Mouse (Mus musculus) forebrain, embryonic 12.5 days (tissue): ENCODE data around the gene Dync1h1. TPM values are rescaled to one million over a fixed set of nuclear protein-coding genes. Genes with fewer than 3 reads are reported as not detected.
A peak's percentile ranks its signal among the peaks of the same experiment; 100 is the strongest.
"Not testable (repeated sequence)": the region's sequence is repeated elsewhere in the genome, so short reads cannot be mapped to it uniquely, and the experiment has no call there.

ENCODE experiments used
- ATAC-seq: fragments of 200-750 bp; cut with Nextera tagmentation; 2 replicates; pipeline ENCODE4 v1.8.0; 2017; ENCODE audit warnings: moderate TSS enrichment; ENCODE audit not compliant: low FRiP score
- H3K27ac ChIP-seq: fragments of 300-500 bp; sonication (generic); 2 replicates; pipeline ENCODE4 v1.5.1; 2016; ENCODE audit warnings: mild to moderate bottlenecking
- H3K27me3 ChIP-seq: fragments of 300-500 bp; sonication (generic); 2 replicates; pipeline ENCODE4 v1.6.1; 2016; ENCODE audit warnings: mild to moderate bottlenecking
- H3K36me3 ChIP-seq: fragments of 300-500 bp; sonication (generic); replicated peaks from 2 replicates; pipeline ENCODE4 v1.6.1; 2016; ENCODE audit warnings: mild to moderate bottlenecking
- H3K4me1 ChIP-seq: fragments of 300-500 bp; sonication (generic); 2 replicates; pipeline ENCODE4 v1.6.1; 2016
- H3K4me2 ChIP-seq: fragments of 300-500 bp; sonication (generic); 2 replicates; pipeline ENCODE4 v1.6.1; 2016; ENCODE audit warnings: mild to moderate bottlenecking, moderate library complexity
- H3K4me3 ChIP-seq: fragments of 300-500 bp; sonication (generic); replicated peaks from 2 replicates; pipeline ENCODE4 v1.5.1; 2016; ENCODE audit warnings: mild to moderate bottlenecking
- H3K9ac ChIP-seq: fragments of 300-500 bp; sonication (generic); 2 replicates; pipeline ENCODE4 v1.6.1; 2016; ENCODE audit warnings: mild to moderate bottlenecking
- H3K9me3 ChIP-seq: fragments of 300-500 bp; sonication (generic); 2 replicates; pipeline ENCODE4 v1.6.1; 2016
- WGBS: fragments of 180-500 bp; shearing (Covaris S2); methylation state at CpG from one replicate; pipeline ENCODE4 v1.1.7; 2016; 5-methylcytosine and 5-hydroxymethylcytosine counted together
- polyA plus RNA-seq: library from polyadenylated mRNA; unstranded; fragments of >200 nt; fragmentation: Nextera tagmentation; extraction: Ambion mirVana; gene quantifications from 2 replicates; pipeline ENCODE4 v1.2.1, GENCODE M21; 2016

Gene Dync1h1
- polyA plus RNA-seq, 1 experiment from 2014 or later: 98.8 TPM

DNA sequence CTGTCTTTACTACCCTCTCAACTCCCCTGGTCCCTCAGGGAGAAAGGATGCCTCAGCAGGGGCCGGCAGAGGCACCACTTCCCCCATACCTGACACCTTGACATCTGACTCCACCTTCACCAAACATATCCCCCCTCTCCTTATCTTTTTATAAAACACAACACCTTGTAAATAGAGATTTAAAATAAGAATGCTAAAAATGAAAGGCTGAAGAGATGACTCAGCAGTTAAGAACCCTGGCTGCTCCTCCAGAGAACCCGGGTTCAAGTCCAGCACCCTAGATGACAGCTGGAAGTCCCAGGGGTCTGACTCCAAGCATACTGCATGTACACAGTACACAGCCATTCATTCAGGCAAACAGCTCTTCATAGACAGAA lies 97.9 kb downstream of the Dync1h1 start:
- H3K4me1 ChIP-seq: peaks cover 13% of the 10 kb centered on the region
- H3K4me2 ChIP-seq: no peak overlapping the region
- peaks cover 7% of the 10 kb centered on the region for H3K36me3 ChIP-seq
- no peaks in the 10 kb centered on the region for H3K9me3 ChIP-seq
- no peak overlapping the region for H3K4me3 ChIP-seq
- no peak overlapping the region for H3K27ac ChIP-seq
- H3K9ac ChIP-seq: no peak overlapping the region
- no peak for ATAC-seq
- H3K27me3 ChIP-seq: 0 out of 2 replicates have a peak, but pooled peaks cover 14% of the 10 kb centered on the region
- WGBS: 61% methylated on average over 2 of the region's 2 CpGs

DNA sequence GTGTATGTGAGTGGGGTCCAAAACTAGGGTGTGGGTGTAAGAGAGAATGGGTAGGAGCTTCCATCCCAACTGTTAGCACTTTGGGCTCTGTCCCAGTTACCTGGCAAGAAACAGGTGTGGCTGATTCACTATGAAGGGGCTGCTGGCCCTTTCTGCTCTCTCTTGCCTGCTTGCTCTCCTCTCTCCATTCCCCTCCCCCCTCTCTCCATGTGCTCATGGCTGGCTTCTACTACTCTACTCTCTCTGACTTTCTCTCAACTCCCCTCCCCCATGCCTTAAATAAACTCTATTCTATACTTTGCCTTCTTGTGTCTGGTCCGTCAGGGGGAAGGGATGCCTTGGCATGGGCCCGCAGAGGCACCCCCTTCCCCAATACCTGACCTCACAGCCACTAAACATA lies 99.5 kb downstream of the Dync1h1 start:
- H3K9ac ChIP-seq: 0 out of 2 replicates have a peak overlapping the region, but pooled peaks have one; percentile 12
- WGBS: 64% methylated on average over 2 of the region's 2 CpGs
- no peak overlapping the region for H3K4me2 ChIP-seq
- H3K27me3 ChIP-seq: 0 out of 2 replicates have a peak, but pooled peaks cover 22% of the 10 kb centered on the region
- H3K36me3 ChIP-seq: no peaks in the 10 kb centered on the region
- H3K4me3 ChIP-seq: no peak overlapping the region
- ATAC-seq: no peak
- H3K4me1 ChIP-seq: peaks cover 6% of the 10 kb centered on the region
- H3K27ac ChIP-seq: no peak overlapping the region
- no peaks in the 10 kb centered on the region for H3K9me3 ChIP-seq

DNA sequence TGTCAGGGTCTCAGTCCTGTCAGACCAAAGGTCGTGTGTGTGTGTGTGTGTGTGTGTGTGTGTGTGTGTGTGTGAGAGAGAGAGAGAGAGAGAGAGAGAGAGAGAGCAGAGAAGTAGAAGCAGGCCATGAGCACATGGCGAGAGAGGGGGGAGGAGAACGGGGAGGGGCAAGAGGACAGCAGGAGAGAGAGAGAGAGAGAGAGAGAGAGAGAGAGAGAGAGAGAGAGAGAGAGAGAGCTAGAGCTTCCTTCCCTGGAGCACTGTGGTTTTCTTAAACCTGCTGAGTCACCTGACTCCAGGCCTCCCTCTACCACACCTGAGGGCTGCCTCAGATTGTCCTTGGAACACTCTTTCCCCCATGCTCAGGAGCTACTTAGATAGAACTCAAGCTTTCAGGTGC lies 100.1 kb downstream of the Dync1h1 start:
- peaks cover 12% of the 10 kb centered on the region for H3K4me1 ChIP-seq
- H3K27me3 ChIP-seq: 0 out of 2 replicates have a peak, but pooled peaks cover 22% of the 10 kb centered on the region
- H3K4me2 ChIP-seq, H3K9me3 ChIP-seq, ATAC-seq, H3K4me3 ChIP-seq, H3K36me3 ChIP-seq, H3K27ac ChIP-seq: not testable (repeated sequence)
- H3K9ac ChIP-seq: 0 out of 2 replicates have a peak overlapping the region, but pooled peaks have one; percentile 12
- 13% methylated on average over 1 of the region's 3 CpGs for WGBS

DNA sequence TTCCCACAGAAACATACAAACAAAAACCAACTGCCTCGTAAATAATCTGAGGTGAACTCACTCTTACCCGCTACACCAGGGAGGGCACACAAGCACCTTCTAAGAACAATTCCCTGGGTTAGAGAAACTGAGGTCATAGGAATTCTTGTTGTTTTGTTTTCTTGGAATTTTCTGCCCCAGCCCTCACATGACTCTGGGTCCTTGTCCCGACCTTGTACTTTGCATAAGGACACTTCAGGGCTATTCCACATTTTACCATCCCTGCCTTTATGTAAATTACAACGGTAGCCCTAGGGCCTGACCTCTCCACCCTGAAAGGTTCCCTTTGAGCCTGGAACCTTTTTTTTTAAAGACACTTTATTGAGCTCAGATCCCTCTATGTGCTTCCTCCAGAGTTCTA lies 101.3 kb downstream of the Dync1h1 start, which contains the start of gene Hsp90aa1:
Hsp90aa1 (minus strand) TSS at position 173 of the 400 bp plus-strand sequence.
- Histone ChIP-seq H3K4me3 (no peak within 1 kb of the TSS), H3K27me3 (0 out of 2 replicates have a peak, but pooled peaks cover 22% of the 10 kb centered on the region), H3K36me3 (no peaks in the 10 kb centered on the region), H3K9me3 (no peaks in the 10 kb centered on the region), H3K9ac (no peak within 1 kb of the TSS), H3K27ac (no peak within 1 kb of the TSS), H3K4me1 (peaks cover 14% of the 10 kb centered on the region), H3K4me2 (no peak within 1 kb of the TSS)
- 48% methylated on average over 4 of the region's 4 CpGs for WGBS
- ATAC-seq: no peak

DNA sequence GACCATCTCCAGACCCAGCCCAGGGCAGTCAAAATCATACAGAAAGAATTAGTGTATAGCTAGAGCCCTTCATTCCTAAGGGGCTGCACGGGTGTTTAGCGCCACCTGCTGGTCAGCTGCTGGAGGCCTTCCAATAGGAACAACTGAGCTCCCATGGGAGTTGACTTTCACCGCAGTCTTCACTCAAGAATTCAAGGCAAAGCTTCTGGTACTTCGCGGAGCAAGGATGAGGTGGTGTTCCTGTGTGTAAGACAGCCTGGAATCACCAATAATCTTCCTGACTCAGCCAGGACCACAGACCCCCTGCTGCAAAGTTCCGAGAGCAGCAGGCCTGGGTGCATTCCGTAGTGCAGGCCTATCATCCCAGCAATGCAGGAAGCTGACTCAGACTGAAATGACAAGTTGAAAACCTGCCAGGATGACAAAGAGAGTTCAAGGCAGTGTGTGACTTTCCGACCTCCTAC lies 101.8 kb downstream of the Dync1h1 start:
- peak; percentile 52; the same call in 1 of the 2 replicates for ATAC-seq
- Histone ChIP-seq H3K4me3 (no peak overlapping the region), H3K9me3 (no peaks in the 10 kb centered on the region), H3K36me3 (no peaks in the 10 kb centered on the region), H3K27me3 (0 out of 2 replicates have a peak, but pooled peaks cover 17% of the 10 kb centered on the region), H3K27ac (no peak overlapping the region), H3K4me1 (peaks cover 14% of the 10 kb centered on the region), H3K9ac (no peak overlapping the region), H3K4me2 (no peak overlapping the region)
- 31% methylated on average over 8 of the region's 8 CpGs for WGBS

DNA sequence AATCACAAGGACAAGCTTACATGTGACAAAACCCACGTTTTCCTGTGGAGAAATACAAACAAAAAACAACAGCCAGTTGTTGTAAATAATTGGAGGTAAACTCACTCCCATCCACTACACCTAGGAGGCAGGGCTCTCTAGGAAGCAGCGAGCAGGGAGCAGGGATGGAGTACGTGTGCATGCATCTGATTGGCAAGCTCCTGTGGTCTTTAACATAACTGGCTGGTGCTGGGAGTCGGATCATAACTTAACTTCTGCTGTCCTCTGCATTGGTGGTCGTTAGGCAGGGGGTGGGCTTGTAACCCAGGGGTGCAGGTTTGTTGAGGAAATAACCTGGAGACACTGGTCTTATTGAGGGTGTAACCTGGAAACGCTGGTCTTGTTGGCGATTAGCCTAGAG lies 102.4 kb downstream of the Dync1h1 start:
- ATAC-seq: no peak
- no peak overlapping the region for H3K9ac ChIP-seq
- no peaks in the 10 kb centered on the region for H3K9me3 ChIP-seq
- H3K27me3 ChIP-seq: 0 out of 2 replicates have a peak, but pooled peaks cover 11% of the 10 kb centered on the region
- 75% methylated on average over 7 of the region's 7 CpGs for WGBS
- H3K27ac ChIP-seq: no peak overlapping the region
- H3K4me2 ChIP-seq: no peak overlapping the region
- no peaks in the 10 kb centered on the region for H3K36me3 ChIP-seq
- no peak overlapping the region for H3K4me3 ChIP-seq
- peaks cover 14% of the 10 kb centered on the region for H3K4me1 ChIP-seq

DNA sequence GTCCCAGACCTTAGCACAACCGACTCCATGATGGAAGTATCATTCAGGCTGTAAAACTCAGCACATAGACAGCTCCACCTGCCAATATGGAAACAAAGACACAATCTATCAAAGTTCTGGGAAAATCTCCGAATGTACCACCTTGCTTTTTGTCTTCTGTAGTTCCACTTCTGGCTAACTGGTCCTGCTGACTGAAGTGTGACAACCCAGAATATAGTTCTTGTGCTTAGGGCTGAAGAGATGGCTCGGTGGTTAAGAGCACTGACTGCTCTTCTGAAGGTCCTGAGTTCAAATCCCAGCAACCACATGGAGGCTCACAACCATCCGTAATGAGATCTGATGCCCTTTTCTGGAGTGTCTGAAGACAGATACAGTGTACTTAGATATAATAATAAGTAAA lies 104.2 kb downstream of the Dync1h1 start:
- not testable (repeated sequence) for ATAC-seq, H3K9me3 ChIP-seq, H3K27me3 ChIP-seq, H3K4me2 ChIP-seq, H3K9ac ChIP-seq, H3K36me3 ChIP-seq, H3K4me3 ChIP-seq, H3K27ac ChIP-seq
- WGBS: 91% methylated on average over 4 of the region's 4 CpGs
- H3K4me1 ChIP-seq: peaks cover 14% of the 10 kb centered on the region

DNA sequence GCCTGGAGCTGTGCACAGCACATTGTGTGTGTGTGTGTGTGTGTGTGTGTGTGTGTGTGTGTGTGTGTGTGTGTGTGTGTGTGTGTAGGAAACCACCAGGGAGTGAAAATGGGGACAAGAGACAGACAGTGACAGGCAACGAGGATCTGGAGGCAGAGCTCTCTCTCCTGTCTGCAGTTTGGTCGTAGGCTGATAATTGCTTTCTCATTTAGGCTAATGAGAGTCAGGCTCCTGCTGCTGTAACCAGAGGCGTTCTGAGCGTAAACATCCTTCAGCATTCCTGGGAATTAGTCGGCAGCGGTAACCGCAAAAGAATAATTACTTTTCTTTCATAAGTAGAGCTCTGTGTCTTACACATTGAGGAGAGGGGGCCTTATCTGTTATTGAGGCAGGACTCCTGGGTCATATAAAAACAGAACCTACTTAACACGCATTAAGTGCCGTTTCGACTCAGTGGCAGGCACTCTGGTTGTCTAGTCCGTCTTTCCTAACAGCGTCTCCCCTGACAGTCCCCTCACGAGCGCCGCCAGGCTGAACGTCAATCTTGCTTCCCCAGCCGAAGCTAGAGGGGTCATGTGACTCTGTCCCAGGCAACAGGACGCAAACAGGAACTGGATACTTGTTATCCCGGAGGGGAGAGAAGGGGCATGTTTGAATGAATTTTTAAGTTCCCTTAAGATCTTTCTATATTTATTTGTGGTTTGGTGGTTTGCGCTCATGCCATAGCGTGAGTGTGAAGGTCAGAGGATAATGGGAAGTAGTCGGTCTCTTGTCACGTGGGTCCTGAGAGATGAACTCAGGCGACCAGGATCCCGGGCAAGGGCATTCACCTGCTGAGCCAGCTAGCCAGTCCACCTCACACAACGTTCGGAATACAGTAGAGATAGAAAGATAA lies 105.3 kb downstream of the Dync1h1 start:
- peak overlapping the region; percentile 40 for H3K9ac ChIP-seq
- under 1% methylated on average over 27 of the region's 27 CpGs for WGBS
- H3K27ac ChIP-seq: peak overlapping the region; percentile 79
- H3K27me3 ChIP-seq: 0 out of 2 replicates have a peak, but pooled peaks cover 13% of the 10 kb centered on the region
- H3K9me3 ChIP-seq: no peaks in the 10 kb centered on the region
- peak; percentile 80 for ATAC-seq
- peak overlapping the region; percentile 36 for H3K4me3 ChIP-seq
- peaks cover 14% of the 10 kb centered on the region for H3K4me1 ChIP-seq
- H3K4me2 ChIP-seq: peak overlapping the region; percentile 62
- H3K36me3 ChIP-seq: no peaks in the 10 kb centered on the region

DNA sequence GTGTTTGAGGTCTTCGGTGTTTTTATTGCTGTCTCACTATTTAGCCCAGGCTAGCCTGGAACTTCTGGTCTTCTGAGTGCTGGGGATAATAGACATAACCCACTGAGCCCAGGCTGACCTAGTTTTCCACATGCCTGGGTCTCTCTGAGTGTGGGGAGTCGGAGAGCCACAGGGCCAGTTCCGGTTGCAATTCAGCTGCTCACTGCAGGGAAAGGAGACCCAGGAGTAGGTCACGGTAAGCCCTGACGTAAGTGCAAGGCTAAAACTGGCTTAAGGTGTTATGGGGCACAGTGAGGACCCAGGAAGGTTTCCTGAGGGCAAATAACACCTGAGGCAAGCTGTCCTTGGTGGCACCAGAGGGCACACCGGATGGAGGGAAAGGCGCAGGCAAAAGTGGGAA lies 106.2 kb downstream of the Dync1h1 start:
- Histone ChIP-seq H3K9ac (no peak overlapping the region), H3K27me3 (0 out of 2 replicates have a peak, but pooled peaks cover 13% of the 10 kb centered on the region), H3K4me3 (no peak overlapping the region), H3K4me2 (peak overlapping the region; percentile 62; the same call in 1 of the 2 replicates), H3K36me3 (no peaks in the 10 kb centered on the region), H3K27ac (no peak overlapping the region), H3K9me3 (no peaks in the 10 kb centered on the region), H3K4me1 (peaks cover 14% of the 10 kb centered on the region)
- ATAC-seq: no peak
- WGBS: 92% methylated on average over 7 of the region's 7 CpGs

DNA sequence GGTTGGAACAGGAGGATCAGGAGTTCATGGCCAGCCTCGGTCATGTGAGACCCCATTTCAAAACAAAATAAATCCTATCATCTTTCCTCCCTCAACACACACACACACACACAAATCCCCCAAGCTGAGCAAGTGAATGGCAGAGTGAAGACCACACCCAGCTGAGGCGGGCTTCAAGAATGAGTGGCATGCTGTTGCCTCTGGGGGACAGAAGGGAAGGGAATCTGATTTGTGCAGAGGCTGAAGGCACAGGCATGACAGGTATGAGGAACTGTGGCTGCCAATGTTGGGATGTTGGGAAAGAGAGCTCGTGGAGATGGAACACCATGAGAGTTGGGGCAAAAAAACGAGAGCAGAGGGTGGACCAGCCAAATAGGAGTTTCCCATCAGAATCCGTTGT lies 110.0 kb downstream of the Dync1h1 start:
- Histone ChIP-seq H3K36me3 (no peaks in the 10 kb centered on the region), H3K9ac (no peak overlapping the region), H3K4me1 (peaks cover 8% of the 10 kb centered on the region), H3K27ac (no peak overlapping the region), H3K9me3 (0 out of 2 replicates have a peak, but pooled peaks cover 4% of the 10 kb centered on the region), H3K4me3 (no peak overlapping the region), H3K27me3 (0 out of 2 replicates have a peak, but pooled peaks cover 4% of the 10 kb centered on the region), H3K4me2 (no peak overlapping the region)
- 72% methylated on average over 5 of the region's 5 CpGs for WGBS
- no peak for ATAC-seq

DNA sequence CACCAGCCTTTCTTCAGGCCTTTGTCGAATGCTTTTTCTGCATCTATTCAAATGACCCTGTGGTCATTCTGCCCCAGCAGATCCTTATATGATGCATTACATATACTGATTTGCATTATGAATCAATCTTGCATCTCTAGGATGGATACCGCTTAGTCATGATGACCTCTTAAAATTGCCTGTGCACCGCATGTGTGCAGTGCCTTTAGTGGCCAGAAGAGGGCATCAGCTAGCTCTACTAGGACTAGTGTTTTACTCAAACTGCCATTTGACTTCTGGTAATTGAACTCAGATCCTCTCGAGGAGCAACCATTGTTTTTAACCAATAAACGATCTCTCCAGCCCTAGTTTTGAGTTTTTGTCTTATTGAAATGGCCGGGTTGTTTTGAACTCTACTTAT lies 112.5 kb downstream of the Dync1h1 start:
- 94% methylated on average over 6 of the region's 6 CpGs for WGBS
- no peak overlapping the region for H3K4me3 ChIP-seq
- ATAC-seq: no peak

DNA sequence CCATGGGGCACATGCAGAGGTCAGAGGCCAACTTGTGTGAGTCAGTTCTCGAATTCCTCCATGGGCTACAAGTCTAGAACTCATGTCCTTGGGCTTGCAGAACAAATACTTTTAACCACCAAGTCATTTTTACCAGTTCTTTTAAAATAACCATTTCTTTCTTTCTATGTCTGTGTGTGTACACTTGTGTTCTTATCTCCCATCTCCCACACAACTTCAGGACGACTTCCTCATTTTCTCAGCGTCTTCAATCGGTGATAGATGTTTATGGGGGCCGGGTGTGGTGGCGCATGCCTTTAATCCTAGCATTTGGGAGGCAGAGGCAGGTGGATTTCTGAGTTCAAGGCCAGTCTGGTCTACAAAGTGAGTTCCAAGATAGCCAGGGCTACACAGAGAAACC lies 113.0 kb downstream of the Dync1h1 start:
- Histone ChIP-seq H3K27ac (no peak overlapping the region), H3K36me3 (no peaks in the 10 kb centered on the region), H3K4me1 (no peaks in the 10 kb centered on the region), H3K27me3 (peaks cover 11% of the 10 kb centered on the region; the same call in 1 of the 2 replicates), H3K4me3 (no peak overlapping the region), H3K9ac (no peak overlapping the region), H3K9me3 (0 out of 2 replicates have a peak, but pooled peaks cover 4% of the 10 kb centered on the region), H3K4me2 (no peak overlapping the region)
- ATAC-seq: no peak
- 93% methylated on average over 6 of the region's 6 CpGs for WGBS

More for the DNA sequence above, 112.5 kb downstream of the Dync1h1 start:
- Histone ChIP-seq H3K9ac (no peak overlapping the region), H3K36me3 (no peaks in the 10 kb centered on the region), H3K4me2 (no peak overlapping the region), H3K27me3 (peaks cover 11% of the 10 kb centered on the region; the same call in 1 of the 2 replicates), H3K9me3 (0 out of 2 replicates have a peak, but pooled peaks cover 4% of the 10 kb centered on the region), H3K4me1 (no peaks in the 10 kb centered on the region), H3K27ac (no peak overlapping the region)
